Mouse (Mus musculus) cortical plate, adult 2 months (tissue): ENCODE measurements around the gene C87436.

Experiments used
- CTCF ChIP-seq: fragments of 200-500 bp; IDR thresholded peaks from 2 replicates; pipeline ENCODE4 v1.5.1; 2011; ENCODE audit warnings: mild to moderate bottlenecking, control low read depth, low read length; ENCODE audit not compliant: insufficient read depth; ENCODE audit errors: extremely low read depth
- POLR2A ChIP-seq: fragments of 200-500 bp; IDR thresholded peaks from 2 replicates; pipeline ENCODE4 v1.6.1; 2011; ENCODE audit warnings: mild to moderate bottlenecking, low read length, control low read depth; ENCODE audit not compliant: insufficient read depth; ENCODE audit errors: extremely low read depth

DNA sequence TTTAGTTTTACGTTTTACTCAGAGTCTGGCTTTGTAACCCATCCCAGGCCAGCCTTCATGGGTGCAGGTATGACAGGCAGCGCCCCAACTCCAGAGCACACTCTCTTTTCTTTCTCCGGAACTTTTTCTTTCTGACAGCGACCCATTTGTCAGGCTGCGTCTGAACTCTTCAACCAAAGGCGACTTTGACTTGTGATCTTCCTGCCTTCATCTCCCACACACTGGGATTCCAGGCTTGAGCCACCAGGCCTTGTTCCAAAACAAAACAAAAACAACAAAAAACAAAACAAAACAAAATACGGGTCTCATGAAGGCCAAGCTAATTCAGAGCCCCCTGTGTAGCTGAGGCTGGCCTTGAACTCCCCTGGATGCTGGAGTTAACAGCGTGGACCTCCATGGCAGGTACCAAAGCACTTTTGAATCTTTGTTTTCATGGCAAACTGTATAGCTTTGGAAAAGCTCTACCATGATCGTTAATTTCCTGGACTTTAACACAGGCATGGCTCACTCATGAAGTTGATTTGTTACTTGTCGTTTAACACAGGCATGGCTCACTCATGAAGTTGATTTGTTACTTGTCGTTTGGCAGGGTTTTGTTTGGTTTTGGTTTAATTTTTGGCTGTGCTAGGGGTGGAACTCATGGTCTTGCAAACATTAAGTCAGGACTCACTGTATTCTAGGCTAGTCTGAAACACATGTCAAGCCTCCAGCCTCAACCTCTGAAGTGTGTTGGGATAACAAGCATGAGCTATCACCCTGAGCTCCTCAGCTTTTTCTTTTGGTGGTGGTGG, 60.0 kb downstream of the C87436 start:
- no peak for TF ChIP-seq CTCF
- no peak for TF ChIP-seq POLR2A
